Mouse (Mus musculus): Measurements from ENCODE around the gene Gcm1.
A peak's percentile ranks its signal among the peaks of the same experiment; 100 is the strongest.

Gcm1 gene

DNA sequence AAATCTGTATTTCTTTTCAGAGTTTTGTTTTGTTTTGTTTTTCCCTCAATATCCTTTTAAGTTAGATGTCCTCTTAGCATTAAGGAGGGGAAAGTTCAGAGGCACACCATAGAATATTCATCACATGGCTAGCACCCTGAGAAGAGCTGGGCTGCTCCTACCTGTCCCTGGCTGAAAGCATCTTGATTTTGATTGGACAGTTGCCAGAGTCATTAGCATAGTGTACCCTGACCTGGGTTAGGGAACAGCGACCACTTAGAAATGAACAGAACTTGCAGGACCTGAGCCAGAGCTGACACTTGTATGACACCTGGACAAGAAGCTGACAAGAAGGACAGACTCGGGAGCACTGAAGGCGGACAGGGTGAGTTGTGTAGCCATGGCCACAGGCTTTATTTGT is at the start of gene Gcm1:
TSS of gene Gcm1 (plus strand) at position 248 of the 400 bp plus-strand sequence.
- no peak for DNase-seq (ENCODE audit: low spot score)

DNA sequence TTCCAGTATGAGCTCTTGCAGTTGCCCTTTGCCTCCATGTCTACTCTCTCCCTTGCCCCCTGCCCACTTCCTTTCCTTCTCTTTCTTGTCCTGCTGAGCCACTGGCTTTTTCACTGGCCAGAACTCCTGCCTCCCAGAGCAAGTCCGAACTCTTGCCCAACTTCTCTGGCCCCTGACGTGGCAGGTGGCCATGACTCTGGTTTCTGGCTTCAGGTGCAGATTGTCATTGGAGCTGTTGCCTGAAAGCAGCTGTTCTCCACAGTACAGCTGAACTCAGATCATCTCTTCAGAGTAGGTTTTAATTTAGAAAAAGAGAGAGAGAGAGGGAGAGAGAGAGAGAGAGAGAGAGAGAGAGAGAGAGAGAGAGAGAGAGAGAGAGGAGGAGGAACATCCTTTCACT is 48.4 kb upstream of the Gcm1 start:
- DNase-seq (ENCODE audit: low spot score), result no peak

- no peak for DNase-seq (ENCODE audit: low spot score)
Measured at GRCm38 (mm10) chr9:78005481-78005880, 46.2 kb upstream of the Gcm1 start.

- DNase-seq (ENCODE audit: low spot score), result peak; percentile 80
Measured at GRCm38 (mm10) chr9:78006209-78007001, 45.3 kb upstream of the Gcm1 start.

DNA sequence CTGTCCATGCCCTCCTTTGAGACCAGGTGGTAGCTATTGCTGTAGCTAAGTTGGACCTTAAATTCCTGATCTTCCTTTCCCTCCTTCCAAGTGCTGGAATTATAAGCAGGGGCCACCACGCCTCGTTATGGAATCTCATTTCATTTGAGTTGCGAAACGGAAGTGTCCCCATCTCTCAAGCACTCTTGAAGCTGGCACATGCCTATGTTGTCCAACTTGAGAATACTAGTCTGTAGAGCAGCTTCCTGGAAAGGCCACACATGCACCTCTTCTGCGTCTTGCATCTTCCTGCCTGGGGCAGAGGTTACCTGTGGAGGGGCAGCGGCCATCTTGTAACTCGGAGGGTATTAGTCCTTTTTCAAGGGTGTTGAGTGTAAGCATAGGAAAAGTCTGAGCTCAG is 42.3 kb upstream of the Gcm1 start:
- no peak for DNase-seq (ENCODE audit: low spot score)

DNA sequence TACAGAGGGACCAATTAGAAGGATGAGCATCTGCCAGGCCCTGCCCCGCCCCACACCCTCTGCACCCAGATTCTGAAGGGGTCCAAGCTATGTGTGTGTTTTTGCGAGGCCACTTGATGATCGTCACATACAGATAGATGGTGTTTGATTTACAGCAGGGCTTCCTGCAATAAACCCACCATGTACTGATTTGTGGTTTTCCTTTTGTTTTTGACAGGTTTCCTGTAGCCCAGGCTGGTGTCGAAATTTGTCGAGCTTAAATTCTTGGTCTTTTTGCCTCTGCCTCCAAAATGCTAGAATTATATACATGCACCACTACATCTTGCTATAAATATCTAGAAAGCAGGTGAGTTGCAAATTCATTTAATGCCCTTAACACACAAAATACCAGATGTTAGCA is 41.5 kb upstream of the Gcm1 start:
- DNase-seq (ENCODE audit: low spot score), result no peak

GRCm38 (mm10) chr9:78010707-78011106 is 41.0 kb upstream of the Gcm1 start:
- no peak for DNase-seq (ENCODE audit: low spot score)

GRCm38 (mm10) chr9:78012066-78012465 is 39.7 kb upstream of the Gcm1 start:
- no peak for DNase-seq (ENCODE audit: low spot score)

DNA sequence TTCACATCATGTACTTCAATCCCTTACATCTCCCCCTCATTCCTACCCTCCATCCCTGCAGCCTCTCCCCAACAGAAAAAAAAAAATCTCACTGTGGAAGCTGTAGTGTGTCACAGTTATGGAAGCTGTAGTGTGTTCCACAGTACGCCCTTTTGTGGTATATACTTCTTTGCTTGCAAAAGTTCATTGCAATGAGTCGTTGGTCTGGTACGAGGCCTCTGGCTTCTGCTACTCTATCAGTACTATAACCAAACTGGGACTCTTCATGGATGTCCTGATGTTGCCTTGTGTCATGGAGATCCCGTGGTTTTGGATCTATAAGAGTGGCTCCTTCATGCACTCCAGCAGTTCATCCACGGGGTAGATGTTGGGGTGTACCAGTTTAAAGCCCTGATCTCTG is 39.0 kb upstream of the Gcm1 start:
- no peak for DNase-seq (ENCODE audit: low spot score)

DNA sequence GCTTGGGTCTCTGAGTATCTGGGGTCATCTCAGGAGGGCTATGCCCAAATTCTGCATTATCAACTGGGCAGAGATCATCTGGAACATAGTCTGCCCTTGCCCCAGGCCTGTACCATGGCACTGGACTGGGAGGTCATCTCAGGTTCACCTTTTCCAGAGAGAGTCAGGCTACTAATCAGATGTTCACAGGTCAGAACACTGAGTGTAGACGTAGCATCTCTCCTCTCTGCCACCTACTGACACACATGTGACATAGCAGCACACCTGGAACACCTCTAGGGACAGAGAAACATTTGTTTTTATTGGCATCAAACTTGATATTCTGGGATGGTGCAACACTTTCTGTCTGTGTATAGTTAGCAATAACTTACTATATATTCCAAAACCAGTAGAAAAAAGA is 37.9 kb upstream of the Gcm1 start:
- no peak for DNase-seq (ENCODE audit: low spot score)

- DNase-seq (ENCODE audit: low spot score), result no peak
Measured at GRCm38 (mm10) chr9:78015816-78016215, 35.9 kb upstream of the Gcm1 start.

- DNase-seq (ENCODE audit: low spot score), result no peak
Measured at GRCm38 (mm10) chr9:78016288-78016687, 35.4 kb upstream of the Gcm1 start.

- no peak for DNase-seq (ENCODE audit: low spot score)
Measured at GRCm38 (mm10) chr9:78021256-78021655, 30.5 kb upstream of the Gcm1 start.

DNA sequence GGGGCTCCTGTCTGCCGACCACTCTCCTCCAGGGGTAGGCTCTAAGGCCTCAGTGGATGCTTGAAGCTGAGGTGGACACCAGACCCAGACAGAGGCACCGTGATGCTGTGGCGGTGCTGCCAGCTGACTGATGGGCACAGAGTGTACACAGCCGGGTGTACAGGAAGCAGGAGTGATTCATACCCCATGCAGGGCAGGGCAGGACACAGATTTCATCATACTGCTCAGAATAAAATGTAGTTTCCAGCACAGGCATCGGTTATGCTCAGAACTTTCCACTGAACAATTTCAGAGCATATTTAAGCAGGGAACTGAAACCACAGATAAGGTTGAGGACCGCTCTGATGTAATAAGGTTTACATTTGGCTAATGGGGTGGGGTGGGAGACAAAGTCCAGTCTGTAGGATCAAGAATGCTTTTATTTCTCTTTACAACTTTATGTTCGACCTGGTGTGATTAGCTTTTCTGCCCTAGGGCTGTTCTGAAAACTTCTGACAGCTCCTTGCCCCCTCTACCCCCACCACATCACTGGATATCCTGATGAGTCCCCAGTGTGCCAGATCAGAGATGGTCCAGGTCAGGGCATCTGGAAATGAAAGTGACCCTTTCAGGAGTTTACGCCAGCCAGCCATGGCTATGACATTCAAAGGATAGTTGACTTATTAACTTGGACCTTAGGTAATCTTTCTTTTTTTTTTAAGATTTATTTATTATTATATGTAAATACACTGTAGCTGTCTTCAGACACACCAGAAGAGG is 29.4 kb upstream of the Gcm1 start:
- DNase-seq (ENCODE audit: low spot score), result peak; percentile 31

DNA sequence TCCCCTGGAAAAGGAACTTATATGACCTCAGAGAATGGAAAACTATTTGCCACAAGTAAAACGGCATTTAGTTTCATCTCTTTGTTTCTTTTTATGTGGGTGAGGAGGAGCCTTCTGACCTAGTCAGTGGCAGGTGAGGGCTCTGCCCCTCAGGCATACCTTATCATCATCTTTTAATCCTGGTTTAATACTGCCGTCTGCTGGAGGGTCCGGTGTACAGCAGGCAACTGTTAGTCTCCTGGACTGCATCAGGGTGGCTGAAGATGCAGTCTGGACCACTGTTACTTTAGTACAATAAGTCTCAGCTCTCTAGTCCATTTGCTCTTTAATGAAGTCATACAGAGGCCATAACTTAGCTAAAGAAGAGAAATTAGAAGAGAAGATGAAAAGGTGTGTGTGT is 26.9 kb upstream of the Gcm1 start:
- peak; percentile 57 for DNase-seq (ENCODE audit: low spot score)

DNA sequence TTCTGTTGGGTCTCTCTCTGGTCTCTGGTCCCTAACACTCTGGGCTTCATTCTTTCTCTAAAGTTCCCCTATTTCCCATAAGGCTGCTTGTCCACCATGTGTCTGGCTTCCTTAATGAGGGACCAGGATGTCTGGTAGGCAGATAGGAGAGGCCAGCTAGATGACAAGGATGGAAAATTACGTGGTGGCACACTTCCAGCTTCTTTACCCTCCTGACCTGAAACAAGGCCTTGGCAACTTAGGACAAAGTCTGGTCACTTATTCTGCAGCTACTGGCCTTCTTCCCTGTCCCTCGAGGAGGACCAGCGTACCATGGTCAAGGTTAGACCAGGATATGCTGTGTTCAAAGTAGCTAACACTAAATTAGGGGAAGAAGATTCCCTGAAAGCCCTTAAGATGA is 24.6 kb upstream of the Gcm1 start:
- no peak for DNase-seq (ENCODE audit: low spot score)

- DNase-seq (ENCODE audit: low spot score), result no peak
Measured at GRCm38 (mm10) chr9:78030835-78031456, 20.8 kb upstream of the Gcm1 start.

DNA sequence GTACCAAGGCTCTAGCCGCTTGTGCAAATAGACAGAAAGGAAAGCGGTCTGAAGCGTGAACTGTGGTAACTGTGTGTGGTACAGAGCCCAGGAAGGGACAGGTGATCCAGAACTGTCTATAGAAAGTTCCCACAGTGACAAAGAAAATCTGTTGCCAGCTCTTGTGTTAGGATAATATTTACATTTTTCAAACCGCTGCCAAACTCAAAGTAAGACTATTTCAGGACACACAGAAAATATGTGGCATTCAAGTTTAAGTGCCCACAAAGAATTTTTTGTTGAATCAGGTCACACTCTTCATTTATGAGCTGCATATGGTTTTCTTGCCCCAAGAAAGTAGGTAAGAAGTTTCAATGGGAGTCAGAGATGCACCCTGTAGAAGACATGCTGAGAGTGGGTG is 18.8 kb upstream of the Gcm1 start:
- DNase-seq (ENCODE audit: low spot score), result no peak

DNA sequence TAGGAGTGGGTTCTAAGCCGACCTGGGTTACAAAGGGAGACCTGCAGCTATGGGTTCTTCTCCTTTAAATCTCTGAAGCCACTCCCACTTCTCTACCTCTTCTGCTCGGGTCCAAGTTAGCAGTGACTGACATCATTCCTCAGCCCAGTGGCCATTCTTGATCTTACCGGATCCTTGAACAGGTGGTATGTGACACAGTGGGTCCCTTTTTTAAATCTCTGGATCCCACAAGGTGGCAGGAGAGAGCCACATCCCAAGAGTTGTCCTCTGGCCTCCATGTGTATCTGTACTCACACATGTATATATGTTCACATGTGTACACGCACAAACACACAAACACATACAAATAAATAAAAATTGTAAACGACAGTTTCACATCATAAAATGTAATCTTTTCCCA is 16.4 kb upstream of the Gcm1 start:
- no peak for DNase-seq (ENCODE audit: low spot score)

DNA sequence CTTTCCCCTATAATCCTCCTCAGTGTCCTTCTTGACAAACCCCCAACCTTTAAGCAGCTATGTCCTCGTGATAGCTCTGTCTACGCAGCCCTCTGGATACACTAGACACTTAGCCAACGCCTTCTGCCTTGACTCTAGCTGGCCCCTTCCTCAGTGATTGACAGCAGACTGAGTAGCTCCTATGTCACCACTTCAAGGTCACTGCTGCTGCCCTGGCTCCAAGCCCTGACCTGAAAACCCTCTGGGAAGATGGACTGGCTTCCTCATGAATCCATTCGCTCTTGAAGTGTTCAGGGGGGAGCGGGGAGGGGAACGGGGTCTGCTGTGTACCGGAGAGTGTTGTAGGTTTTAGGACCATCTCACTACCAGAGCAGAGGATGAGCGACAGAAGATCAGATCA is 15.9 kb upstream of the Gcm1 start:
- DNase-seq (ENCODE audit: low spot score), result no peak

GRCm38 (mm10) chr9:78038755-78039489 is 12.8 kb upstream of the Gcm1 start:
- peak; percentile 71 for DNase-seq (ENCODE audit: low spot score)

- no peak for DNase-seq (ENCODE audit: low spot score)
Measured at GRCm38 (mm10) chr9:78045171-78045570, 6.6 kb upstream of the Gcm1 start.

Data from urinary bladder, postnatal 25 days (tissue).